Mouse (Mus musculus): Measurements from ENCODE around the gene Slc7a6os. TPM values are rescaled to one million over a fixed set of nuclear protein-coding genes. Genes with fewer than 3 reads are reported as not detected.
A peak's percentile ranks its signal among the peaks of the same experiment; 100 is the strongest.

The Slc7a6os gene
- polyA plus RNA-seq, 1 experiment from 2014 or later: 25.5 TPM

GRCm38 (mm10) chr8:106168356-106169016 is 42.2 kb downstream of the Slc7a6os start, which contains the start of gene Slc7a6:
Gene Slc7a6 (plus strand): TSS chr8:106168857.
- Histone ChIP-seq H3K4me3 (replicated peaks; ENCODE audit: low read length) (peak within 1 kb of the TSS; percentile 81), H3K27ac (ENCODE audit: low read length) (peak within 1 kb of the TSS; percentile 58), H3K4me1 (ENCODE audit: control insufficient read depth, insufficient read depth, low read length) (peaks cover 3% of the 10 kb centered on the region; the same call in 1 of the 2 replicates), H3K4me2 (ENCODE audit: low read depth, low read length) (peak within 1 kb of the TSS; percentile 98), H3K36me3 (ENCODE audit: control insufficient read depth, insufficient read depth, low read length) (peaks cover 6% of the 10 kb centered on the region; the same call in 1 of the 2 replicates), H3K9ac (ENCODE audit: low read length) (peak within 1 kb of the TSS; percentile 86), H3K9me3 (replicated peaks; ENCODE audit: control insufficient read depth, low read length) (no peaks in the 10 kb centered on the region), H3K27me3 (ENCODE audit: control insufficient read depth, insufficient read depth, low read length) (no peaks in the 10 kb centered on the region)
- ATAC-seq (ENCODE audit: insufficient read depth, low FRiP score): peak; percentile 84
- under 1% methylated on average over 59 of the region's 59 CpGs for WGBS

DNA sequence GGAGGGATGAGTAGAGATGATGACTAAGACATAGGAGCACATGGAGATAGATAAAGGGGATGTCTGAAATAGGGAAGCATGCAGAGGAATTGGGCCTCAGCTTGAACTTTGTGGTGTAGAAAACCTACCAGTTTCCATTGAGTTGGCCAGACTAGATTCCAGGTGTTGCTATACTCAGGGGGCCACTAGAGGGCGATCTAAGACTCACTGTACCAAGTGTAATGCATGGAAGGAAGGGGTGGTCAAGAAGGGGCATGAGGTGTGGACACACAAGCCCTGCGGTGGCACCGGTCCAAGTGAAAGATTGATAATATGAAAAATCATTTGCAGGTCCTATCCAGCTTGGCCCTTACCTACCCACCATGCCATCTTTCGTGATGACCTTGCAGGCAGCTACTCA is 45.3 kb downstream of the Slc7a6os start:
- H3K27ac ChIP-seq (ENCODE audit: low read length): no peak overlapping the region
- H3K9ac ChIP-seq (ENCODE audit: low read length): no peak overlapping the region
- 45% methylated on average over 4 of the region's 4 CpGs for WGBS
- no peaks in the 10 kb centered on the region for H3K27me3 ChIP-seq (ENCODE audit: control insufficient read depth, insufficient read depth, low read length)
- H3K9me3 ChIP-seq (replicated peaks; ENCODE audit: control insufficient read depth, low read length): no peaks in the 10 kb centered on the region
- H3K4me1 ChIP-seq (ENCODE audit: control insufficient read depth, insufficient read depth, low read length): peaks cover 3% of the 10 kb centered on the region; the same call in 1 of the 2 replicates
- no peak overlapping the region for H3K4me3 ChIP-seq (replicated peaks; ENCODE audit: low read length)
- peaks cover 11% of the 10 kb centered on the region for H3K36me3 ChIP-seq (ENCODE audit: control insufficient read depth, insufficient read depth, low read length)
- ATAC-seq (ENCODE audit: insufficient read depth, low FRiP score): no peak
- no peak overlapping the region for H3K4me2 ChIP-seq (ENCODE audit: low read depth, low read length)

DNA sequence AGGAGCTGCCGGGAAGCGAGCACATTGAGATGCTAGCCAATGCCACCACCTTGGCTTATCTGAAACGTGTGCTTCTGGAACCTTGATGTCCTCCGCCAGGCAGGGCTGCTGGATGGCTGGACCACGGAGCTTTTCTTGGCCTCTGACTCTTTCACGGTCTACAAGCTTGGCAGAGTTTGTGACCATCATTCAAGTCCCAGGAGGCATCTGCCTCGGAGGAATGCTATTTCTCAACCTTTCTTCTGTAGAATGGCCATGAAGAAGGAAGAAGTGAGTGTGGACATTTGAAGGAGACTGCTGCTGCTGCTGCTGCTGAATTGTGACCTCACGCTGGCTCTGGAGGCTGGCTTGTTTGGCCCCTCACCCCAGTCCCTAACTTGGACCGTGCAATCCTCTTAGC is 47.5 kb downstream of the Slc7a6os start:
- Histone ChIP-seq H3K4me1 (ENCODE audit: control insufficient read depth, insufficient read depth, low read length) (no peaks in the 10 kb centered on the region), H3K36me3 (ENCODE audit: control insufficient read depth, insufficient read depth, low read length) (peaks cover 11% of the 10 kb centered on the region), H3K4me2 (ENCODE audit: low read depth, low read length) (no peak overlapping the region), H3K9me3 (replicated peaks; ENCODE audit: control insufficient read depth, low read length) (no peaks in the 10 kb centered on the region), H3K27me3 (ENCODE audit: control insufficient read depth, insufficient read depth, low read length) (no peaks in the 10 kb centered on the region), H3K27ac (ENCODE audit: low read length) (no peak overlapping the region), H3K4me3 (replicated peaks; ENCODE audit: low read length) (no peak overlapping the region), H3K9ac (ENCODE audit: low read length) (no peak overlapping the region)
- WGBS: 89% methylated on average over 9 of the region's 9 CpGs
- ATAC-seq (ENCODE audit: insufficient read depth, low FRiP score): no peak

DNA sequence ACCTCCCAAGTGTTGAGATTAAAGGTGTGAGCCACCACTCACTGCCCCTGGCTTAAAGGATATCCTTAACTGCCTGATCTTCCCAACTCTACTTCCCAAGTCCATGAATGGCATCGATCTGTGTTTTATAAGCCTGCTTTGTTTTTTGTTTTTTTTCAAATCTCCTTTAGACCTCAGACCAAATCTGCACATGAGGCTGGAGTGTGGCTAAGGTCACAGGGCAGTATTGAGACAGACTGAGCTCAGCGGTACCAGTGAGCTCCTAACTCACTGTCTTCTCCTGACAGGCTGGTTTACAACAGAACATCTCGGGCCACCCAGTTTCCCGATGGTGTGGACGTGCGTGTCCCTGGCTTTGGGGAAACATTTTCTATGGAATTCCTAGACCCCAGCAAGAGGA is 50.9 kb downstream of the Slc7a6os start:
- Histone ChIP-seq H3K9ac (ENCODE audit: low read length) (no peak overlapping the region), H3K4me3 (replicated peaks; ENCODE audit: low read length) (no peak overlapping the region), H3K36me3 (ENCODE audit: control insufficient read depth, insufficient read depth, low read length) (peaks cover 11% of the 10 kb centered on the region), H3K27me3 (ENCODE audit: control insufficient read depth, insufficient read depth, low read length) (no peaks in the 10 kb centered on the region), H3K9me3 (replicated peaks; ENCODE audit: control insufficient read depth, low read length) (no peaks in the 10 kb centered on the region), H3K27ac (ENCODE audit: low read length) (no peak overlapping the region), H3K4me2 (ENCODE audit: low read depth, low read length) (no peak overlapping the region), H3K4me1 (ENCODE audit: control insufficient read depth, insufficient read depth, low read length) (no peaks in the 10 kb centered on the region)
- WGBS: 89% methylated on average over 6 of the region's 6 CpGs
- no peak for ATAC-seq (ENCODE audit: insufficient read depth, low FRiP score)

DNA sequence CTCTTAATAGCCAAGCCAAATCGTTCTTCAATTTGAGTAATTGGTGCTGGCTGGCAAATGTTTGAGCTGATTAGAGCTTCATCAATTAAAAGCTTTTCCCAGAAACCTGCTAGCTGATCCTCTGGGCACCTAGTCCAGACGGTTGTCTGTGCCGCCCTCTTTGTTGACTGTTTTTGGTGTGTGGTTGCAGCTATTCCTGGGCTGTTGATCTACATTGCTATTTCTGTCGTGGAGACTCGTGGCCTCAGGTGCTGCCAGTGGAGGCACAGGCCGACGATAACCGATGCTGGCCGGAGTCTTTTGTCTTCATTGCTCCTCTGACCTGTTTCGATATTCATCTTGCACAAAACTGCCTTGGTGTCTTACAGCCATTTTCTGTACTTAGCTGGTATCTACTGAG is 52.4 kb downstream of the Slc7a6os start:
- ATAC-seq (ENCODE audit: insufficient read depth, low FRiP score): no peak

DNA sequence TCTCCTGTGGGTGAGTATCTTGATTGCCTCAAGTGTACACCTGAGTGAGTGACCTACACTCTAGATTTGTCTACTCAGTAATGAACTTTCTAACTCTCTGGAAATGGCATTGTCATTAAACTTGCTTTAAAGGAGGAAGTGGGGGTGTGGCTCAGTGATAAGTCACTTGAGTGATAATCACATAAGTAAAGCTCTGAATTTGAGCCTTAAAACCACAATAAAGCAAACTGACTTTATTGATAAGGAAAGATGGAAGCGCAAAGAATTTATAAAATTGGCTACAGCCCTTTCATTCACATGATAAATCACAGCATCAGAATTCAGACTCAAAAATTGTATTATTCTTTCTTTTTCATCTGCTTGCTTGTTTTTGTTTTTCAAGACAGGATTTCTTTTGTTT is 53.3 kb downstream of the Slc7a6os start:
- no peak overlapping the region for H3K4me3 ChIP-seq (replicated peaks; ENCODE audit: low read length)
- H3K9me3 ChIP-seq (replicated peaks; ENCODE audit: control insufficient read depth, low read length): no peaks in the 10 kb centered on the region
- H3K27ac ChIP-seq (ENCODE audit: low read length): no peak overlapping the region
- no peaks in the 10 kb centered on the region for H3K27me3 ChIP-seq (ENCODE audit: control insufficient read depth, insufficient read depth, low read length)
- no peak for ATAC-seq (ENCODE audit: insufficient read depth, low FRiP score)
- WGBS: 76% methylated on average over 1 of the region's 1 CpGs
- no peaks in the 10 kb centered on the region for H3K4me1 ChIP-seq (ENCODE audit: control insufficient read depth, insufficient read depth, low read length)
- H3K4me2 ChIP-seq (ENCODE audit: low read depth, low read length): no peak overlapping the region
- no peak overlapping the region for H3K9ac ChIP-seq (ENCODE audit: low read length)
- peaks cover 4% of the 10 kb centered on the region for H3K36me3 ChIP-seq (ENCODE audit: control insufficient read depth, insufficient read depth, low read length)

More for the DNA sequence above, 52.4 kb downstream of the Slc7a6os start:
- no peaks in the 10 kb centered on the region for H3K9me3 ChIP-seq (replicated peaks; ENCODE audit: control insufficient read depth, low read length)
- no peak overlapping the region for H3K4me3 ChIP-seq (replicated peaks; ENCODE audit: low read length)
- H3K9ac ChIP-seq (ENCODE audit: low read length): no peak overlapping the region
- no peak overlapping the region for H3K27ac ChIP-seq (ENCODE audit: low read length)
- H3K27me3 ChIP-seq (ENCODE audit: control insufficient read depth, insufficient read depth, low read length): no peaks in the 10 kb centered on the region
- no peaks in the 10 kb centered on the region for H3K4me1 ChIP-seq (ENCODE audit: control insufficient read depth, insufficient read depth, low read length)
- H3K36me3 ChIP-seq (ENCODE audit: control insufficient read depth, insufficient read depth, low read length): peaks cover 4% of the 10 kb centered on the region
- H3K4me2 ChIP-seq (ENCODE audit: low read depth, low read length): no peak overlapping the region
- 88% methylated on average over 10 of the region's 10 CpGs for WGBS

- 73% methylated on average over 4 of the region's 4 CpGs for WGBS
- Histone ChIP-seq H3K4me1 (ENCODE audit: control insufficient read depth, insufficient read depth, low read length) (peaks cover 8% of the 10 kb centered on the region), H3K27me3 (ENCODE audit: control insufficient read depth, insufficient read depth, low read length) (no peaks in the 10 kb centered on the region), H3K4me3 (replicated peaks; ENCODE audit: low read length) (no peak overlapping the region), H3K9ac (ENCODE audit: low read length) (no peak overlapping the region), H3K4me2 (ENCODE audit: low read depth, low read length) (no peak overlapping the region), H3K27ac (ENCODE audit: low read length) (no peak overlapping the region), H3K9me3 (replicated peaks; ENCODE audit: control insufficient read depth, low read length) (no peaks in the 10 kb centered on the region), H3K36me3 (ENCODE audit: control insufficient read depth, insufficient read depth, low read length) (no peaks in the 10 kb centered on the region; the same call in 1 of the 2 replicates)
- ATAC-seq (ENCODE audit: insufficient read depth, low FRiP score): no peak
Observed at GRCm38 (mm10) chr8:106152876-106153275, 57.9 kb downstream of the Slc7a6os start.

GRCm38 (mm10) chr8:106151041-106151440 is 59.7 kb downstream of the Slc7a6os start:
- peak overlapping the region; percentile 69 for H3K4me2 ChIP-seq (ENCODE audit: low read depth, low read length)
- peak overlapping the region; percentile 76 for H3K9ac ChIP-seq (ENCODE audit: low read length)
- H3K27ac ChIP-seq (ENCODE audit: low read length): no peak overlapping the region
- H3K36me3 ChIP-seq (ENCODE audit: control insufficient read depth, insufficient read depth, low read length): no peaks in the 10 kb centered on the region; the same call in 1 of the 2 replicates
- 68% methylated on average over 9 of the region's 9 CpGs for WGBS
- H3K9me3 ChIP-seq (replicated peaks; ENCODE audit: control insufficient read depth, low read length): no peaks in the 10 kb centered on the region
- no peak for ATAC-seq (ENCODE audit: insufficient read depth, low FRiP score)
- peak overlapping the region; percentile 67 for H3K4me3 ChIP-seq (replicated peaks; ENCODE audit: low read length)
- H3K27me3 ChIP-seq (ENCODE audit: control insufficient read depth, insufficient read depth, low read length): no peaks in the 10 kb centered on the region
- H3K4me1 ChIP-seq (ENCODE audit: control insufficient read depth, insufficient read depth, low read length): peaks cover 8% of the 10 kb centered on the region
